Mouse (Mus musculus): ENCODE measurements around the gene Taok1. TPM values are rescaled to one million over a fixed set of nuclear protein-coding genes. Genes with fewer than 3 reads are reported as not detected.

The Taok1 gene
- polyA plus RNA-seq, 1 experiment from 2014 or later = 13.4 TPM

DNA sequence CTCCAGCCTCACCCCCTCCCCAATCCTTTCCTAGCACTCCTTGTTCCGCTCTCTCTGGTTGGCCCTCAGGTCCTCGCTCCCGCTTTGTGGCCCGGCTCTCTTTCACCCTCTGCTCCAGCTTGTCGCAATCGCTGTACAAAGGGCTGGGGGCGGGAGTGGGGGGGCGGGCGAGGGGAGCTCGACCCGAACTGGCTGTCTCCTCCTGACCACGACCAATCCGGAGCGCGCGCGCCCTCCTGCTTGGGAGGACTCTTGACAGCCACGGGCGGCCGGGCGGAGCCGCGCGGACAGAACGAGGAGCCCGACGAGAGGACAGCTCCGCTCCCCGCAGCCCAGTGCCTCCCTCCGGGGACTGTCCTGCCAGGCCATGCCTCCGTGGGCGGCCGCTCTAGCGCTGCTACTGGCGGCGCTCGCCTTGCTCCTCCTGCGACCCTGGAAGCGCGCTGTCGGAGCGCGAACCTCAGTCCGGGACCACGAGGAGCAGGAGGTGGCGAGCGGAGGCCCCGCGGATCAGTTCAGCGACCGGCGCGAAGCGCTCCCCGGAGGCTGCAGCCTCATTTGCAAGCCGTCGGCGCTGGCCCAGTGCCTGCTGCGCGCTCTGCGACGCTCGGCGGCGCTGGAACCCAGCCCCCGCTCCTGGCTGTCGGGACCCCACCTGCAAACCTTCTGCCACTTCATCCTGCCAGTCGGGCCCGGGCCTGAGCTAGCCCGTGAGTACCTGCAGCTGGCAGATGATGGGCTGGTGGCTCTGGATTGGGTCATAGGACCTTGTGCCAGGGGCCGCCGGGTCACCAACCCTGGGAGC is 92.6 kb downstream of the Taok1 start, which contains the start of gene Abhd15:
Gene Abhd15 (plus strand): TSS at position 290 of the 805 bp plus-strand sequence.
- Histone ChIP-seq H3K27ac (no peak within 1 kb of the TSS; the same call in 1 of the 2 replicates), H3K4me1 (peaks cover 27% of the 10 kb centered on the region), H3K4me2 (peak within 1 kb of the TSS; percentile 92), H3K9ac (peak within 1 kb of the TSS; percentile 20; the same call in 1 of the 2 replicates), H3K4me3 (replicated peaks) (peak within 1 kb of the TSS; percentile 71), H3K27me3 (replicated peaks) (0 out of 2 replicates have a peak, but pooled peaks cover 7% of the 10 kb centered on the region), H3K9me3 (no peaks in the 10 kb centered on the region), H3K36me3 (no peaks in the 10 kb centered on the region)
- peak; percentile 63 for ATAC-seq (ENCODE audit: insufficient read depth, low FRiP score, low read depth)
- WGBS = under 1% methylated on average over 72 of the region's 72 CpGs

DNA sequence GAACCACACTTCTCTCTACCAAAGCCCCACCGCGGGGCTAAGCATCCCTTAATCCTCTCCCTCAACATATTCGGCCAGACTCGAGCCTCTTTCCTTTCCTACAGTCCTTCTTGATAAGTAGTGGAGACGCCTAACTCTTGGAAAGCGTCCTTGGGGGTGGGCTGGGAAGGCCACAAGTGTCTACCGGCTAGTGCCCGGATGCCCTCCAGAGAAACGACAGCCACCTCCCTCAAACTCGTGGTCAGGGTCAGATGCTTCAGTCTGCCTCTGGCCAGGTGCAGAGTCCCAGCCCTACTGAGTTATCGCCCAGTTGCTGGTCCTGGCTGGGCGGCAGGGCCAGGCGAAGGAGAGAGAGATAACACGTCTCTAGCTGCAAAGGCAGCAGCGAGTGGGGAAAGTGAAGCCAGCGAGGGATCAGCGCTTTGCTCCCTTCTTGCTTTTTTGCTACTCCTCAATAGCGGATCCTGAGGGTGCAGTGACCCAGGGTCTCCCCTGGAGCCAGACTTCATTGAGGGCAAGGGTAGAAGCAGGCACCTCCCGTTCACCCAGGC is 93.3 kb downstream of the Taok1 start:
- no peak overlapping the region for H3K27ac ChIP-seq
- peak overlapping the region; percentile 20; the same call in 1 of the 2 replicates for H3K9ac ChIP-seq
- no peaks in the 10 kb centered on the region for H3K9me3 ChIP-seq
- 17% methylated on average over 19 of the region's 19 CpGs for WGBS
- H3K36me3 ChIP-seq = no peaks in the 10 kb centered on the region
- H3K27me3 ChIP-seq (replicated peaks) = 0 out of 2 replicates have a peak, but pooled peaks cover 7% of the 10 kb centered on the region
- no peak for ATAC-seq (ENCODE audit: insufficient read depth, low FRiP score, low read depth)
- peak overlapping the region; percentile 92 for H3K4me2 ChIP-seq
- peak overlapping the region; percentile 71 for H3K4me3 ChIP-seq (replicated peaks)
- H3K4me1 ChIP-seq = peaks cover 27% of the 10 kb centered on the region

DNA sequence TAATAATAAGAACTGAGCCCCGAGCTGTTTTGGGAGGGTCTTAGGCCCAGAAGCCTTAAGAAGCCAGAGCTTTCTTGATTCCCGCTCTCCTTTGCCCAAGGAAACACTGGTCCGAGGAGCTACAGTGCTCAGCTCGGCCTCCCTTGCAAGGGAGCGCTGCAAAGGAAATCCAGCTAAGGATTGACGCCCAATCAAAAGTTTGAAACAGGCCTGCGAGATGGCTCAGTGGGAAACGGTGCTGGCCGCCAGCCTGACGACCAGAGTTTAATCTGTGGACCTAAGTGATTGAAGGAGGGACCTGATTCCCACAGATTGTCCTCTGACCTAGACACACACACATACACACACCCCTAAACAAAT is 93.8 kb downstream of the Taok1 start:
- Histone ChIP-seq H3K4me3 (replicated peaks) (peak overlapping the region; percentile 71), H3K9me3 (no peaks in the 10 kb centered on the region), H3K36me3 (no peaks in the 10 kb centered on the region), H3K27ac (peak overlapping the region; percentile 7), H3K4me1 (peaks cover 27% of the 10 kb centered on the region), H3K9ac (no peak overlapping the region), H3K4me2 (peak overlapping the region; percentile 92), H3K27me3 (replicated peaks) (0 out of 2 replicates have a peak, but pooled peaks cover 7% of the 10 kb centered on the region)
- no peak for ATAC-seq (ENCODE audit: insufficient read depth, low FRiP score, low read depth)
- 16% methylated on average over 10 of the region's 10 CpGs for WGBS

DNA sequence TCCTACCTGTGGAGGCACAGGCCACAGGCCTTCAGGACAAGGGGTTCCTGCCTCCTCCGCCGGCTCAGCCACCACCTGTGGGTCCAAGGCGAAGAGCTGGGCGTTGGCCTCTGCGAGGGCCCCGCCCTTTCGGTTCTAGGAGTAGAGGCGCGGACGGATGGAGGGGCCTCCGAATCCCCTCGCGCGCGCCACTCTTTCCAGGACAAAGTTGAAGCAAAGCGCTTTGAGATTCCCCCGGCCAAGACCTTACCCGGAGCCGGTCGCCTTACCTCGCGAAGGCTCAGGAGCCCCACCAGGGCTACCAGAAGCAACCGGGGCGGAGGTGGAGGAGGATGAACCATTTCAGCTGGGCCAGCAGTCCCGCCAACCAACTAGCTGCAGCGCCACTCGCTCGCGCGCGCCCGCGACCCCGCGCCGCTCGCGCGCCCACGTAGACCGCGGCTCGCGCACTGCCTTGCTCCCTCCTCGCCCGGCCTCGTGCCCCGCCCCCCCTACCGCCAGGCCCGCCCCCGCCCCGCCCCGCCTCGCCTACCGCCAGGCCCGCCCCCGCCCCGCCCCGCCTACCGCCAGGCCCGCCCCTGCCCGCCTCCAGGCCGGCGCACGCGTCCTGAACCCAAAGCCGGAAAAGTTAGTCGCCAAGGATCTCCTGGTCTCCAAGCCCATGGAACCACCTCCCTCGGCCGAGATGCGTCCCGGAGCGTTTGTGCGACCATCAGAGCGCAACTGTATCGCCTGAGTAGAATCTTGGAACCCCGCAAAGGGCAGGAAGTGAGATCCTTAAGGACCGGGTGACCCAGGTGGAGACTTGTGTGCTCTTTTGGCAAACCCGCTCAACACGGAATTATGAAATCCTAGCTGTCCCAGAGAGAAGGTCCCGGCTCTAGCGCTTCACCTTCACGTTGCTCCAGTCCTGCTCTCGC is 94.5 kb downstream of the Taok1 start:
- H3K9ac ChIP-seq = peak overlapping the region; percentile 67; the same call in 1 of the 2 replicates
- ATAC-seq (ENCODE audit: insufficient read depth, low FRiP score, low read depth) = peak; percentile 75
- 0 out of 2 replicates have a peak, but pooled peaks cover 7% of the 10 kb centered on the region for H3K27me3 ChIP-seq (replicated peaks)
- peak overlapping the region; percentile 86 for H3K27ac ChIP-seq
- peak overlapping the region; percentile 71 for H3K4me3 ChIP-seq (replicated peaks)
- no peaks in the 10 kb centered on the region for H3K9me3 ChIP-seq
- H3K4me2 ChIP-seq = peak overlapping the region; percentile 92
- peaks cover 32% of the 10 kb centered on the region for H3K4me1 ChIP-seq
- no peaks in the 10 kb centered on the region for H3K36me3 ChIP-seq
- WGBS = under 1% methylated on average over 70 of the region's 84 CpGs

DNA sequence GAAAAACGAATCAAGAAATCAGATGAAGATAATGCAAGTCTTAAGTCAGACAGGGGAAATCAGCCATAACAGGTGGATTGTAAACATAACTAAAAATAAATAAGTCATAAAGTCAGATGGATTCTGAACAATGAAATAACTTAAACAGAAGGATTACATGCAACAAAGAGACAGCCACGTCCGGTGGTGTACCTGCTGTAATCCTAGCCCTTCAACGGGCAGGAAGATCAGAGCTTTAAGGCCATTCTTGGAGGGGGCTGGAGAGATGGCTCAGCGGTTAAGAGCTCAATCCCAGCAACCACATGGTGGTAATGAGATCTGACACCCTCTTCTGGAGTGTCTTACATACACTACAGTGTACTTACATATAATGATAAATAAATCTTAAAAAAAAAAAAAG is 96.3 kb downstream of the Taok1 start:
- Histone ChIP-seq H3K36me3 (peaks cover 11% of the 10 kb centered on the region), H3K9ac (no peak overlapping the region), H3K9me3 (no peaks in the 10 kb centered on the region), H3K4me2 (no peak overlapping the region), H3K27ac (no peak overlapping the region), H3K4me1 (peaks cover 33% of the 10 kb centered on the region), H3K4me3 (replicated peaks) (no peak overlapping the region), H3K27me3 (replicated peaks) (0 out of 2 replicates have a peak, but pooled peaks cover 7% of the 10 kb centered on the region)
- whole genome bisulfite sequencing = 70% methylated on average over 5 of the region's 5 CpGs
- no peak for ATAC-seq (ENCODE audit: insufficient read depth, low FRiP score, low read depth)

DNA sequence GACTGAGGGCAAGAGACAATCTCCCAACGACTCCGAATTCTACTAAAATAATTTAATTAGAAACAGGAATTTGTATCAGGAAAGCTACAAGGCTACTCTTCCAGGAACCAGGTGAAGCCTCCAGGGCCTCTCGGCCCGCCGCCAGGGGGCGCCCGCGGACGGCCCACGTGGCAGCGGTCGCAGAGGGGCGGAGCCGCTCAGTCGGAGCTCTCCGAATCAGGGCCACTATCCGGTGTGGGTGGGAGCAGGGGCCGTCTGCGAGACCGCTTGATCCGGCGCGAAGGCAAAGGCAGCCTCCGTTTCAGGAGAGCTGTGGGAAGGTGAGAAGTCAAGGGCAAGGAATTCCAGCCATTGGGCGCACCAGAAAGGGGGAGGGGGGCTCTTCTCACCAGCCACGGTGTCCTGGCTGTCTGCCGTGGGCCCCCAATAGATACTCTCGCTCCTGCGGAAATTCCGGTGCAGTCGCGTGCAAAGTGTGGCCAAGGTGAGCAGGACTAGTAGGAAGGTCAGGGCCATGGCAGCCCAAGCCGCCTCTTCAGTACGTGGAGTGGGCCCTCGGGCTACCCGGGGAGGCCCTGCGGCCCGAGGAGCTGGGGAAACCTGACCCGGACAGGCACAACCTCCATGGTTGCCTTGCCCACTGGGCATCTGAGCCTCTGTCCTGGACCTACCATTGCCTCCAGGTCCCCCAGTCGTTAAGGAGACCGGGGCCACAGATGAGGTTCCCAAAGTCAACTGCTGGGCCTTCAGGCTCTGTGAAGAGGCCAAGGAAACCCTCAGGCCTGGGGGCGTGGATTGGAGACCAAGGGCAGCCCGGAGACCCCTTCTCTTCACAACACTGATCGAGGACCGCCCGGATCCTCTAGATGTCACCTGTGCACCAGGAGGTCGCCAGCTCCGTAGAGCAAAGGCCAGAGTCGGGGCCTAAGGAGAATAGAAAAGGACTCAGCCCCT is 99.3 kb downstream of the Taok1 start:
- H3K27ac ChIP-seq = peak overlapping the region; percentile 9; the same call in 1 of the 2 replicates
- H3K9me3 ChIP-seq = no peaks in the 10 kb centered on the region
- WGBS = 23% methylated on average over 49 of the region's 49 CpGs
- peak overlapping the region; percentile 74 for H3K4me2 ChIP-seq
- peaks cover 11% of the 10 kb centered on the region for H3K4me1 ChIP-seq
- peak overlapping the region; percentile 37 for H3K4me3 ChIP-seq (replicated peaks)
- peaks cover 39% of the 10 kb centered on the region for H3K36me3 ChIP-seq
- no peaks in the 10 kb centered on the region for H3K27me3 ChIP-seq (replicated peaks)
- H3K9ac ChIP-seq = peak overlapping the region; percentile 35; the same call in 1 of the 2 replicates
- peak; percentile 23; the same call in 1 of the 2 replicates for ATAC-seq (ENCODE audit: insufficient read depth, low FRiP score, low read depth)

DNA sequence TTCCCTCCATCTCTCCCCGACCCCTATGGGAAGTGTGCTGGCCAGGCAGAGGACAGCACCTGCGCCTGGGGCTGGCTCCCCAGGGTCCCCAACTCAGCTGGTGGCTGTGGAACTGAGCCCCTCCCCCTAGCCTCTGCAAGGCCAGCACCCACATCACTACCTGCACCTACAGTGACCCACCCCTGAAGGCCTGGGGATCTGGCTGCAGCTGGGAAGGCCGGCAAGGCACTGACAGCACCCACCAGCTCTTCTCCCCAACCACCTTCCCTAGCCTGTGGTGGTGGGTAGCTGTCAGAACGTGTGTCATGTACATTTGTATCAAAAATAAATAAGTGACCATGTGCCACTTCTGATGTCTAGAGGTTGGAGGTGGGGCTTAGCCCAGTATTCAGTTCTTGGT is 100.2 kb downstream of the Taok1 start:
- H3K9me3 ChIP-seq = no peaks in the 10 kb centered on the region
- 75% methylated on average over 4 of the region's 4 CpGs for WGBS
- H3K27ac ChIP-seq = no peak overlapping the region
- H3K27me3 ChIP-seq (replicated peaks) = no peaks in the 10 kb centered on the region
- H3K4me1 ChIP-seq = peaks cover 17% of the 10 kb centered on the region
- no peak overlapping the region for H3K4me3 ChIP-seq (replicated peaks)
- H3K9ac ChIP-seq = no peak overlapping the region
- H3K4me2 ChIP-seq = no peak overlapping the region
- ATAC-seq (ENCODE audit: insufficient read depth, low FRiP score, low read depth) = no peak
- peaks cover 49% of the 10 kb centered on the region for H3K36me3 ChIP-seq

DNA sequence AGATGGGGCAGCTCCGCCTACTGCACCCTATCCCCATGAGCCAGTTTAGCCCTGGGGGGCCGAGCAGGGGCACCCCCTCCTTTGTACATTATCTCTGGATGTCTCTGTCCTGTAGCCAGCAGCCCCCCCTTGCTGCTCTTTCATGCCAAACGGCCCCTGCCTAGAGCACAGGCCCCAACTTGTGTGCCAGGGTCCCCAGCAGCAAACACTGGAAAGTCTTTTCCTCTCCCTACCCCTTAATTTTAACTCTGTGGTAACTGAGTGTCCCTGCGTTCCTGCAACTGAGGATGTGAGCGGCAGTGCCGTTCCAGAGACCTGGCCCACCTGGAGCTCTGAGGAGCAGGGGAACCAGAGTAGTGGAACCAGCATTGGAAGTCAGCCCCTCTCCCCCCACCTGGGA is 100.7 kb downstream of the Taok1 start:
- Histone ChIP-seq H3K9me3 (no peaks in the 10 kb centered on the region), H3K36me3 (peaks cover 51% of the 10 kb centered on the region), H3K9ac (no peak overlapping the region), H3K4me2 (no peak overlapping the region), H3K27me3 (replicated peaks) (no peaks in the 10 kb centered on the region), H3K4me3 (replicated peaks) (no peak overlapping the region), H3K4me1 (peaks cover 14% of the 10 kb centered on the region), H3K27ac (no peak overlapping the region)
- 84% methylated on average over 6 of the region's 6 CpGs for WGBS
- ATAC-seq (ENCODE audit: insufficient read depth, low FRiP score, low read depth) = no peak

DNA sequence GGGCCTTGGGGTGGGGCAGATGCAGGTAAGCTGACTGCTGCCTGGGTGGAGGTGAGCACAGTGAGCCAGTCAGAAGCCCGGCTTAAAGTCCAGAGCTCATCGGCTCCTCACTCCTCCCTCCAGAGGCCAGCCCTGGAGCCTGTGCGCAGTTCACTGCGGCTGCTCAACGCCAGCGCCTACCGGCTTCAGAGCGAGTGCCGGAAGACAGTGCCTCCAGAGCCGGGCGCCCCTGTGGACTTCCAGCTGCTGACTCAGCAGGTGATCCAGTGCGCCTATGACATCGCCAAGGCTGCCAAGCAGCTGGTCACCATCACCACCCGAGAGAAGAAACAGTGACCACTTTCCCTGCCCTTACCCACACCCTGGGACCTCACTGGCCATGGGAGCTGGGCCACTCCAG is 101.3 kb downstream of the Taok1 start:
- Histone ChIP-seq H3K4me3 (replicated peaks) (no peak overlapping the region), H3K4me1 (peaks cover 14% of the 10 kb centered on the region), H3K27ac (no peak overlapping the region), H3K9me3 (no peaks in the 10 kb centered on the region), H3K4me2 (no peak overlapping the region), H3K9ac (no peak overlapping the region), H3K36me3 (peaks cover 51% of the 10 kb centered on the region), H3K27me3 (replicated peaks) (no peaks in the 10 kb centered on the region)
- 75% methylated on average over 14 of the region's 14 CpGs for WGBS
- no peak for ATAC-seq (ENCODE audit: insufficient read depth, low FRiP score, low read depth)

DNA sequence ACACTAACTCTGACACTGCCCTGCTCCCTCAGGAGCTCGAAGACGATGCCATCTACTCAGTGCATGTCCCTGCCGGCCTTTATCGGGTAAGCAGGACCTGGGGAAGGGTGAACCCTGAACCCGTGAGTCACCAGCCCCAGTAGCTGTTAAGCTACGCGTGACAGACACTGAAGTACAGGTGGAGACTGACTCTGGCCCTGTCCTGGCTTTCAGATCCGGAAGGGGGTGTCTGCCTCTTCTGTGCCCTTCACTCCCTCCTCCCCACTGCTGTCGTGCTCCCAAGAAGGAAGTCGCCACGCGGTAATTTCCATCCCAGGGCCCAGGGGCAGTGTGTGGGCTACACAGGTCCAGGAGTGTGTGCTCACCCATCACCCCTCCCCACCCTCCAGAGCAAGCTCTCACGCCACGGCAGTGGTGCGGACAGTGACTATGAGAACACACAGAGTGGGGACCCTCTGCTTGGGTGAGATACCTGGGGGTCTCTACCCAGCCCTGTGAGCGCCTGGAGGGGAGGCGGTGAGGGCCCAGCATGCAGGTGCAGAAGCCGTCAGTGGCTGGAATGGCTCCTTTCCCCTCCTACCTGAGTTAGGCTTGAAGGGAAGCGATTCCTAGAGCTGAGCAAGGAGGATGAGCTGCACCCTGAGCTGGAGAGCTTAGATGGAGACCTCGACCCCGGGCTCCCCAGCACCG is 102.2 kb downstream of the Taok1 start:
- Histone ChIP-seq H3K36me3 (peaks cover 51% of the 10 kb centered on the region), H3K27ac (no peak overlapping the region), H3K4me1 (peaks cover 16% of the 10 kb centered on the region), H3K9me3 (no peaks in the 10 kb centered on the region), H3K4me2 (no peak overlapping the region), H3K4me3 (replicated peaks) (no peak overlapping the region), H3K27me3 (replicated peaks) (no peaks in the 10 kb centered on the region), H3K9ac (no peak overlapping the region)
- 86% methylated on average over 22 of the region's 22 CpGs for WGBS
- ATAC-seq (ENCODE audit: insufficient read depth, low FRiP score, low read depth) = no peak

Data from stomach, embryonic 15.5 days (tissue).